8 mouse cellular contexts compared by ENCODE assay signal in the genomic region with DNA sequence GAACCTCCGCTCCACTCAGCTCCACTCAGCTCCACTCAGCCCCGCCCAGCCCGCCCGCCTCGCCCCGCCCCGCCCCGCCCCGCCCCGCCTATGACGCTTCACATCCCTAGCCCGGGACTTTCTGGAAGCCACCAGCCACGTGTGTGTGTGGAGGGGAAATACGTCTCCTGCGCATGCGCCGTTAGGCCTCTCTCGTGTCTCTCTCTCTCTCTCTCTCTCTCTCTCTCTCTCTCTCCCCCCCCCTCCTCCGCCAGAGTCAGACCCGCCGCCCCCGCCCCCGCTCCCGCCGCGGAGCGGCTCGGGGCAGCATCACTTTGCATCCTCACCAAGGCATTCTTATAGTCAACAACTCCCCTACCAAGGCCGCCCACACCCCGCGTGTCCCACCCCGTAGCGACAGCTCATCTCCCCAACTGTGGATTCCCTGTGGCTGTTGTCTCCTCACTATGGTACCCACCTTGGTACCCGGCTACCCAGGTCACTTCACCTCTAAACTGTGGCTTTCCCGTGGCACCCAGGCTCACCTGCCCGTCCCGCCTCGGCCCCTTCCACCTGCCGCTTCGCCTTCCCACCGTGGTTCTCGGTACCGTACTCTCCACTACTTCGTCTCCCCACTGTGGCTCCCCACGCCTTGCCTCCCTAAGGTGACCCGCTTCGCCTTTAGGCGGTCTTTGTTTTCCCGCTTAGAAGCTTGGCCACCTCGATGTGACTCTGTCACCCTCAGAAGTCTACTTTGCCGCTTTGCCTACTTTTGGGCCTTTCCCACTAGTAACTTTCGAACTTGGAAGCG. TPM values are rescaled to one million over a fixed set of nuclear protein-coding genes. Genes with fewer than 3 reads are reported as not detected.
DNase-seq lines count a peak whose midpoint lies in the region; ATAC-seq lines count a peak whose summit lies in the region.

No protein-coding gene starts in this region.

- H3K9ac ChIP-seq in embryonic facial prominence, embryonic 14.5 days (ENCODE audit: low read depth, low read length): peak overlapping the region; percentile 54
- H3K9ac ChIP-seq in limb, embryonic 13.5 days: peak overlapping the region; percentile 13; the same call in 1 of the 2 replicates
- no peak overlapping the region for H3K9ac ChIP-seq in midbrain, embryonic 14.5 days (replicated peaks; ENCODE audit: low read length)

- no peaks in the 10 kb centered on the region for H3K4me1 ChIP-seq in embryonic facial prominence, embryonic 14.5 days (ENCODE audit: control insufficient read depth, insufficient read depth, low read length)
- H3K4me1 ChIP-seq in heart, embryonic 10.5 days: no peaks in the 10 kb centered on the region
- H3K4me1 ChIP-seq in limb, embryonic 13.5 days: no peaks in the 10 kb centered on the region
- H3K4me1 ChIP-seq in midbrain, embryonic 14.5 days (ENCODE audit: control insufficient read depth, insufficient read depth, low read length): no peaks in the 10 kb centered on the region

- H3K9me3 ChIP-seq in embryonic facial prominence, embryonic 14.5 days (ENCODE audit: control insufficient read depth, low read length): no peaks in the 10 kb centered on the region
- H3K9me3 ChIP-seq in heart, embryonic 10.5 days: no peaks in the 10 kb centered on the region
- H3K9me3 ChIP-seq in limb, embryonic 13.5 days: no peaks in the 10 kb centered on the region
- H3K9me3 ChIP-seq in midbrain, embryonic 14.5 days (ENCODE audit: control insufficient read depth, low read length): no peaks in the 10 kb centered on the region

- H3K4me2 ChIP-seq in embryonic facial prominence, embryonic 14.5 days (ENCODE audit: low read depth, low read length): peak overlapping the region; percentile 44
- peak overlapping the region; percentile 56 for H3K4me2 ChIP-seq in limb, embryonic 13.5 days (replicated peaks)
- peak overlapping the region; percentile 47 for H3K4me2 ChIP-seq in midbrain, embryonic 14.5 days (ENCODE audit: low read length)

- H3K36me3 ChIP-seq in embryonic facial prominence, embryonic 14.5 days (ENCODE audit: control insufficient read depth, insufficient read depth, low read length): no peaks in the 10 kb centered on the region
- no peaks in the 10 kb centered on the region for H3K36me3 ChIP-seq in heart, embryonic 10.5 days
- no peaks in the 10 kb centered on the region for H3K36me3 ChIP-seq in limb, embryonic 13.5 days
- no peaks in the 10 kb centered on the region for H3K36me3 ChIP-seq in midbrain, embryonic 14.5 days (ENCODE audit: control insufficient read depth, insufficient read depth, low read length)

- 81% methylated on average over 21 of the region's 53 CpGs for WGBS in embryonic facial prominence, embryonic 14.5 days
- 50% methylated on average over 37 of the region's 53 CpGs for WGBS in heart, embryonic 10.5 days
- 63% methylated on average over 31 of the region's 53 CpGs for WGBS in limb, embryonic 13.5 days
- WGBS in midbrain, embryonic 14.5 days: 50% methylated on average over 50 of the region's 53 CpGs

- H3K27ac ChIP-seq in embryonic facial prominence, embryonic 14.5 days (replicated peaks; ENCODE audit: low read depth, low read length): no peak overlapping the region
- H3K27ac ChIP-seq in heart, embryonic 10.5 days: peak overlapping the region; percentile 64
- no peak overlapping the region for H3K27ac ChIP-seq in limb, embryonic 13.5 days
- no peak overlapping the region for H3K27ac ChIP-seq in midbrain, embryonic 14.5 days (replicated peaks; ENCODE audit: low read depth, low read length)

- DNase-seq in urinary bladder, postnatal 14 days (ENCODE audit: low spot score): peak; percentile 41
- DNase-seq in urinary bladder, postnatal 10 days (ENCODE audit: low spot score): no peak
- peak; percentile 90 for DNase-seq in embryonic facial prominence, embryonic 14.5 days (ENCODE audit: low spot score)
- peak; percentile 83 for DNase-seq in heart, embryonic 10.5 days (ENCODE audit: low spot score)
- peak; percentile 26 for DNase-seq in kidney, adult 9 months
- DNase-seq in midbrain, embryonic 14.5 days: peak; percentile 82
- peak; percentile 48 to 49 for DNase-seq in spleen, adult 18-20 months

- H3K27me3 ChIP-seq in embryonic facial prominence, embryonic 14.5 days (replicated peaks; ENCODE audit: control insufficient read depth, insufficient read depth, low read length): no peaks in the 10 kb centered on the region; the same call in 1 of the 2 replicates
- no peaks in the 10 kb centered on the region for H3K27me3 ChIP-seq in heart, embryonic 10.5 days (ENCODE audit: insufficient read depth, poor library complexity, severe bottlenecking)
- peaks cover 23% of the 10 kb centered on the region for H3K27me3 ChIP-seq in limb, embryonic 13.5 days
- no peaks in the 10 kb centered on the region for H3K27me3 ChIP-seq in midbrain, embryonic 14.5 days (ENCODE audit: control insufficient read depth, insufficient read depth, low read length)

- H3K4me3 ChIP-seq in embryonic facial prominence, embryonic 14.5 days (ENCODE audit: low read depth, low read length): peak overlapping the region; percentile 36
- H3K4me3 ChIP-seq in heart, embryonic 10.5 days: peak overlapping the region; percentile 54
- H3K4me3 ChIP-seq in limb, embryonic 13.5 days: peak overlapping the region; percentile 36
- H3K4me3 ChIP-seq in midbrain, embryonic 14.5 days (replicated peaks; ENCODE audit: low read depth, low read length): peak overlapping the region; percentile 26

- ATAC-seq in embryonic facial prominence, embryonic 14.5 days (ENCODE audit: low read depth): peak; percentile 96
- peak; percentile 93 for ATAC-seq in limb, embryonic 13.5 days (ENCODE audit: low FRiP score, low read depth)
- peak; percentile 87 for ATAC-seq in midbrain, embryonic 14.5 days (ENCODE audit: low FRiP score, low TSS enrichment)

RNA-seq across cellular contexts. Expression of a gene that starts 1.1 kb away (rescaled TPM):
- polyA plus RNA-seq in embryonic facial prominence, embryonic 14.5 days (2014; fragmentation: Nextera tagmentation; extraction: Ambion mirVana): 1.1 and 1.2 TPM in 2 replicates
- 0.44 and 0.59 TPM in 2 replicates for polyA plus RNA-seq in heart, embryonic 10.5 days (2016; fragmentation: Nextera tagmentation; extraction: Ambion mirVana)
- 0.83 and 1.3 TPM in 2 replicates for polyA plus RNA-seq in limb, embryonic 13.5 days (2015; fragmentation: Nextera tagmentation; extraction: Ambion mirVana)
- 0.27 and 0.43 TPM in 2 replicates for polyA plus RNA-seq in midbrain, embryonic 14.5 days (2014; fragmentation: Nextera tagmentation; extraction: Ambion mirVana)

RNA-seq across cellular contexts. Expression of a gene that starts 45.5 kb away (rescaled TPM):
- 7.7 and 8.4 TPM in 2 replicates for polyA plus RNA-seq in embryonic facial prominence, embryonic 14.5 days (2014; fragmentation: Nextera tagmentation; extraction: Ambion mirVana)
- polyA plus RNA-seq in heart, embryonic 10.5 days (2016; fragmentation: Nextera tagmentation; extraction: Ambion mirVana): 6.8 and 7.8 TPM in 2 replicates
- polyA plus RNA-seq in limb, embryonic 13.5 days (2015; fragmentation: Nextera tagmentation; extraction: Ambion mirVana): 6.4 and 7.0 TPM in 2 replicates
- 8.3 and 9.6 TPM in 2 replicates for polyA plus RNA-seq in midbrain, embryonic 14.5 days (2014; fragmentation: Nextera tagmentation; extraction: Ambion mirVana)
